Mouse (Mus musculus): ENCODE measurements around the gene Camkk2.

DNA sequence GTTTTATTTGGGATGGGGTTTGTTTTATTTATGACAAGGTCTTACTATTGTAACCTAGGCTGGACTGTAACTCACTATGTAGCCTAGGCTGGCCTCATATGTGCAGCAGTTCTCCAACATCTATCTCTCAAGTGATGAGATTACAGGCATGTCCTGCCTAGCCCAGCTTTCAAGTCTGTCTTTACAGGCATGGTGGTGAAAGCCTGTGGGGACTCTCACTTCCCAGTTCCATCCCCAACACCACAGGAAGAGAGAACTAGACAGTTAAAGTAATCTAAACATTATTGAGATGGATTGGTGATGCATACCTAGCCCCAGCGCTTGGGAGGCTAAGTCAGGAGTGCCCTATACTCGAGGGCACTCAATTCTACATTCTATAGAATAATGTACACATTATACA, 9.5 kb upstream of the Camkk2 start:
- TF ChIP-seq CTCF (IDR thresholded peaks at IDR 0.05), result no peak
- TF ChIP-seq EP300 (IDR thresholded peaks at IDR 0.05), result no peak
